ENCODE assay signal across 23 mouse cellular contexts in genomic region chr4:129018788-129019435, GRCm38 (mm10). TPM values are rescaled to one million over a fixed set of nuclear protein-coding genes. Genes with fewer than 3 reads are reported as not detected.
"Had no signal": no experiment of that assay in that cellular context is flagged by ENCODE, and none has a peak within 500 bp of the region (broad histone marks: within the 10 kb centered on the region; RNA-seq: fewer than 3 reads in every experiment).

No protein-coding gene starts in this region.

- DNase-seq: kidney, adult 11 months; kidney, adult 8-10 months; kidney, postnatal 10 days; kidney, postnatal 36 days; liver; lung, adult 18-20 months; lung, postnatal 10 days; lung, postnatal 4 days; midbrain, embryonic 14.5 days; right cerebral cortex, postnatal 14 days; right cerebral cortex, postnatal 4 days; thymus, adult 2 months; thymus, postnatal 25 days had no signal

- H3K9ac ChIP-seq: intestine, embryonic 15.5 days; kidney, embryonic 15.5 days; limb, embryonic 13.5 days; liver, embryonic 12.5 days; liver, embryonic 15.5 days; lung, embryonic 15.5 days had no signal

- ATAC-seq: intestine, embryonic 15.5 days; liver, embryonic 12.5 days had no signal

- H3K36me3 ChIP-seq: intestine, embryonic 15.5 days; kidney, embryonic 15.5 days; limb, embryonic 13.5 days; liver, embryonic 12.5 days; liver, embryonic 15.5 days; lung, embryonic 15.5 days had no signal

- H3K27me3 ChIP-seq: intestine, embryonic 15.5 days; kidney, embryonic 15.5 days; limb, embryonic 13.5 days; liver, embryonic 15.5 days; lung, embryonic 15.5 days had no signal

- H3K4me2 ChIP-seq: intestine, embryonic 15.5 days; kidney, embryonic 15.5 days; limb, embryonic 13.5 days; liver, embryonic 12.5 days; liver, embryonic 15.5 days; lung, embryonic 15.5 days; midbrain, embryonic 11.5 days had no signal

- H3K4me3 ChIP-seq: intestine, embryonic 15.5 days; kidney, embryonic 15.5 days; left cerebral cortex, adult 2 months; limb, embryonic 13.5 days; liver, embryonic 12.5 days; liver, embryonic 15.5 days; lung, embryonic 15.5 days had no signal

- H3K9me3 ChIP-seq: intestine, embryonic 15.5 days; kidney, embryonic 15.5 days; limb, embryonic 13.5 days; liver, embryonic 12.5 days; liver, embryonic 15.5 days; lung, embryonic 15.5 days had no signal

- H3K27ac ChIP-seq: intestine, embryonic 15.5 days; kidney, embryonic 15.5 days; left cerebral cortex, adult 2 months; limb, embryonic 13.5 days; liver, embryonic 12.5 days; liver, embryonic 15.5 days; lung, embryonic 15.5 days; stomach, postnatal 0 days had no signal

RNA-seq across cellular contexts. Expression of gene Azin2, which starts 56.7 kb away (rescaled TPM):
- total RNA-seq: megakaryocyte-erythroid progenitor cell, adult 5-6 weeks had no signal
